Comparison of ENCODE assay signal across 8 mouse cellular contexts in the genomic region with DNA sequence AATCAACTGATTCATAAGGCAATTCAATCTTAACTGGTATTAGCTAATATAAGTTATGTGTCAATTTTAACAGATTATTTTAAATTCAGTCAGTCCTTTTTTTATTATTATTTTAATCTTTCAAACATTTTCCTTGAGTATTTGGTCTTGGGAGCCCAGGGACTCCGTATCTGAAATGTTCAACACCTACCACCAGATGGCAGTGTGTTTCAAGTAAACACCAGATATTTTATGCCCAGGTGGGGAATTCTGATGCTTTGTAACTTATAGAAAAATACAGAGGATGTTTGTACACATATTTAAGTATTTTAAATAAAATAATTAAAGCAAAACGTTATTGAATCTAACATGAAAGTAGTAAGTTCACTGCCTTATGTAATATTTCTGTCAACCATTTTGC.
DNase-seq lines count a peak whose midpoint lies in the region; ATAC-seq and TF ChIP-seq lines count a peak whose summit lies in the region.

No protein-coding gene starts in this region.

- 2% methylated on average over 2 of the region's 2 CpGs for WGBS in kidney, embryonic 14.5 days

- DNase-seq in adrenal gland, postnatal 14 days, result peak; percentile 21
- DNase-seq in adrenal gland, adult 18-20 months (ENCODE audit: low spot score in 2 of 2), result no peak
- peak; percentile 22 for DNase-seq in kidney, postnatal 10 days
- peak; percentile 1 for DNase-seq in G1E (ENCODE audit: low spot score)
- no peak for DNase-seq in urinary bladder, postnatal 14 days (ENCODE audit: low spot score)

- H3K27me3 ChIP-seq in kidney, embryonic 14.5 days (ENCODE audit: control insufficient read depth, insufficient read depth, low read length), result no peaks in the 10 kb centered on the region
- no peaks in the 10 kb centered on the region for H3K27me3 ChIP-seq in G1E (ENCODE audit: insufficient read depth, low read length)

- no peak for ATAC-seq in kidney, embryonic 14.5 days (ENCODE audit: low FRiP score, low TSS enrichment)
- ATAC-seq in G1E (ENCODE audit: extremely low read depth, insufficient number of reproducible peaks, low FRiP score, poor library complexity, severe bottlenecking), result peak; percentile 40; the same call in 1 of the 2 replicates
- ATAC-seq in granulocyte monocyte progenitor cell, adult 5-6 weeks (replicated peaks; ENCODE audit: poor library complexity, severe bottlenecking), result 0 out of 2 replicates have a peak, but pooled peaks have one; percentile 44
- no peak for ATAC-seq in erythroblast, adult 5-6 weeks (replicated peaks; ENCODE audit: low FRiP score, poor library complexity, severe bottlenecking)

- no peaks in the 10 kb centered on the region for H3K36me3 ChIP-seq in kidney, embryonic 14.5 days (ENCODE audit: control insufficient read depth, insufficient read depth, low read length)
- H3K36me3 ChIP-seq in G1E (replicated peaks), result no peaks in the 10 kb centered on the region

- no peak for TF ChIP-seq CTCF in G1E (IDR thresholded peaks at IDR 0.05; ENCODE audit: low read depth, low read length)

- no peak overlapping the region for H3K27ac ChIP-seq in kidney, embryonic 14.5 days (ENCODE audit: low read depth, low read length)

- H3K4me1 ChIP-seq in kidney, embryonic 14.5 days (ENCODE audit: control insufficient read depth, insufficient read depth, low read length), result no peaks in the 10 kb centered on the region
- H3K4me1 ChIP-seq in G1E (ENCODE audit: insufficient read depth, low read depth, low read length), result no peaks in the 10 kb centered on the region

- no peaks in the 10 kb centered on the region for H3K9me3 ChIP-seq in kidney, embryonic 14.5 days (ENCODE audit: control insufficient read depth, low read length)
- H3K9me3 ChIP-seq in G1E (replicated peaks), result no peaks in the 10 kb centered on the region

- no peak overlapping the region for H3K4me3 ChIP-seq in kidney, embryonic 14.5 days (ENCODE audit: low read length)
- H3K4me3 ChIP-seq in G1E (ENCODE audit: low read depth, low read length), result no peak overlapping the region

- H3K9ac ChIP-seq in kidney, embryonic 14.5 days (ENCODE audit: low read depth, low read length), result no peak overlapping the region

- no peak overlapping the region for H3K4me2 ChIP-seq in kidney, embryonic 14.5 days (replicated peaks; ENCODE audit: low read depth, low read length)

Comparison
In these comparisons a context has a peak if more than half of its experiments do, and no peak if none do; other contexts are left out.
1. DNase-seq: peak in adrenal gland, postnatal 14 days (single experiment), kidney, postnatal 10 days (single experiment) and G1E (single experiment); none in adrenal gland, adult 18-20 months (0 of 2) and urinary bladder, postnatal 14 days (single experiment).
2. ATAC-seq: peak in G1E (single experiment) and granulocyte monocyte progenitor cell, adult 5-6 weeks (single experiment); none in kidney, embryonic 14.5 days (single experiment) and erythroblast, adult 5-6 weeks (single experiment).